Mouse (Mus musculus) kidney, adult 2 months (tissue): Measurements from ENCODE around the gene Adamts14. TPM values are rescaled to one million over a fixed set of nuclear protein-coding genes. Genes with fewer than 3 reads are reported as not detected.
A peak's percentile ranks its signal among the peaks of the same experiment; 100 is the strongest.

ENCODE experiments used
- DNase-seq: peaks from one replicate; pipeline ENCODE4 v3.0.0; 2021
- H3K27ac ChIP-seq: fragments of 200-500 bp; 2 replicates; pipeline ENCODE4 v1.5.1; 2012; ENCODE audit warnings: low read depth, low read length, control low read depth, inconsistent platforms; ENCODE audit not compliant: insufficient read depth
- H3K27me3 ChIP-seq: fragments of 200-500 bp; replicated peaks from 2 replicates; pipeline ENCODE4 v1.6.1; 2012; ENCODE audit warnings: mild to moderate bottlenecking, moderate library complexity, low read length, inconsistent platforms; ENCODE audit not compliant: control insufficient read depth, insufficient read depth
- H3K36me3 ChIP-seq: fragments of 200-500 bp; 2 replicates; pipeline ENCODE4 v1.6.1; 2012; ENCODE audit warnings: mild to moderate bottlenecking, moderate library complexity, low read length, inconsistent platforms; ENCODE audit not compliant: control insufficient read depth, insufficient read depth
- H3K4me1 ChIP-seq: fragments of 200-500 bp; 2 replicates; pipeline ENCODE4 v1.6.1; 2011; ENCODE audit warnings: low read length; ENCODE audit not compliant: control insufficient read depth, insufficient read depth
- H3K4me3 ChIP-seq: fragments of 200-500 bp; 2 replicates; pipeline ENCODE4 v1.5.1; 2011; ENCODE audit warnings: mild to moderate bottlenecking, low read depth, low read length, control low read depth; ENCODE audit not compliant: insufficient read depth
- CTCF ChIP-seq: fragments of 200-500 bp; conservative IDR thresholded peaks from 2 replicates; pipeline ENCODE4 v1.5.1; 2011; ENCODE audit warnings: low read depth, mild to moderate bottlenecking, control low read depth, low read length, moderate library complexity, mixed read lengths; ENCODE audit not compliant: insufficient read depth, insufficient read length
- POLR2A ChIP-seq: fragments of 200-500 bp; IDR thresholded peaks from one replicate; pipeline ENCODE4 v1.6.1; 2011; ENCODE audit warnings: low read depth, low read length, control low read depth
- WGBS: fragments of 180-500 bp; shearing (Covaris S2); methylation state at CpG from one replicate; pipeline ENCODE4 v1.1.7; 2018; 5-methylcytosine and 5-hydroxymethylcytosine counted together
- polyA plus RNA-seq: library from polyadenylated mRNA; depleted of rRNA; stranded (reverse); fragments of >200 nt; gene quantifications from 2 replicates; pipeline ENCODE4 v1.2.3, GENCODE M21; 2012; rRNA removed

Gene Adamts14
- polyA plus RNA-seq = 1.3 and 1.7 TPM in 2 replicates

DNA sequence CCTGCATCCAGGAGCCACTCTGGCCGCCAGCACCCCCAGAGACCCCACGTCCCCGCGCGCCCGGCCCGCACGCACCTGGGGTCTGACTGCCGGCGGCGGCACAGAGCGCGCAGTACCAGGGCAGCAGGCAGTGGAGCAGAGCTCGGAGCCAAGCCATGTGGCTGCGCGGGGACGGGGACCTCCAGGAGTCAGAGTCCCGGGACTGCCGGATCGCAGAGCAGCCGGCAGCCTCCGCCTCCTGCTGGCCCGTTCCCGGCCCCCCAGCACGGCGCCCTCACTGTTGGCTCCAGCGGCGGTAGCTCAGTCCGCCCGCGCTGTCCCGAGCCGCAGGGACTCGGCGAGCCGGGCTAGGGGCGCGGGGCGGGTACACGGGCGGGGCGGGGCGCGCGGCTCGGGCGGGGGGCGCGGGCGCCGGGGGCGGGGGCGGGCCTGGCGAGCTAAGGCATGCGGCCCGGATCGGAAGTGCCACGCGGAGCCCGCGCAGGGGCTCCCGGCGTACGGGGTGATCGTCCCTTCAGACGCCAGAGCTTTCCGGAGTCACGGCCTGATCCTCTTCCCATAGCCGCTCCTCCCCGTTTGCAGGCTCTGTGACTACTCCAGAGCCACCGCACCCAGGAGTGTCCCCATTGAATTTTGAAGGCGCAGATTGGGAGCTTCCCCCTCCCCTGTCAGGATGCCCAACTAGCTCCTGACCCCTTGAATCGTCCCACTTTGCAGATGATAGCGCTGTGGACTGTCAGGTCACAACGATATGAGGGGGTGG lies at the start of gene Adamts14:
Gene Adamts14, minus strand, starts transcription at position 358 of the 763 bp plus-strand sequence.
- WGBS = 2% methylated on average over 57 of the region's 75 CpGs
- Histone ChIP-seq H3K27me3 (no peaks in the 10 kb centered on the region), H3K36me3 (no peaks in the 10 kb centered on the region), H3K4me1 (no peaks in the 10 kb centered on the region), H3K4me3 (peak within 1 kb of the TSS; percentile 39), H3K27ac (0 out of 2 replicates have a peak within 1 kb of the TSS, but pooled peaks have one; percentile 1)
- TF ChIP-seq CTCF (no peak), POLR2A (no peak)
- peak; percentile 34 for DNase-seq

GRCm38 (mm10) chr10:61318527-61318926 lies 45.3 kb upstream of the Adamts14 start:
- no peaks in the 10 kb centered on the region for H3K27me3 ChIP-seq
- no peak for DNase-seq
- TF ChIP-seq CTCF (no peak), POLR2A (no peak)
- H3K36me3 ChIP-seq = no peaks in the 10 kb centered on the region
- H3K4me1 ChIP-seq = no peaks in the 10 kb centered on the region
- no peak overlapping the region for H3K4me3 ChIP-seq
- H3K27ac ChIP-seq = no peak overlapping the region
- 90% methylated on average over 3 of the region's 3 CpGs for WGBS

DNA sequence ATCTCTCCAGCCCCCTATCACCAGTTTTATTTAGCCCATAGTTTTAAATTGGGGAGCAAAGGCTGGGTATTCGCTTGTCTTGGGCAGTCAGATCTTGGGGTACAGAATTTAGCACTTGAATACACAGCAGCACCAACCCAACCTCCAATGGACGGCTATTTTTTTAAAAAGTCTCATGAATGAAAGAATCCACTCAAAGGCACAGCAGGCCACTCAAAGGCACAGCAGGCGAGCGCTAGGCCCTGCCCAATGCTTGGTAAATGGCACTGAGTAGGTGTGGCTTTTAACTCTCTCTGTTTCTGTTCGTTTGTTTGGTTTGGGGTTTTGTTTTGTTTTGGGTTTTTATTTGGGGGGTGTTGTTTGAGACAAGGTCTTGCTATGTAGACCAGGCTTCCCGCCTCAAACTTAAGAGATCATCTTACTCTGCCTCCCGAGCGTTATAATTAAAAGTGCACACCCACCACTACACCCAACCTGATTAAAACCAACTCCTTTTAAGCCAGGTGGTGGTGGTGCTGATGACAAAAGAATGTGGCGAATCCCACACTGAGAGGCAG lies 42.2 kb upstream of the Adamts14 start:
- H3K4me3 ChIP-seq = no peak overlapping the region
- no peak for DNase-seq
- no peak for TF ChIP-seq CTCF
- TF ChIP-seq POLR2A = no peak
- H3K27me3 ChIP-seq = no peaks in the 10 kb centered on the region
- WGBS = 86% methylated on average over 9 of the region's 9 CpGs
- peaks cover 4% of the 10 kb centered on the region; the same call in 1 of the 2 replicates for H3K4me1 ChIP-seq
- no peak overlapping the region for H3K27ac ChIP-seq
- no peaks in the 10 kb centered on the region for H3K36me3 ChIP-seq

- TF ChIP-seq CTCF = no peak
- no peak for TF ChIP-seq POLR2A
- Histone ChIP-seq H3K4me3 (no peak overlapping the region), H3K36me3 (no peaks in the 10 kb centered on the region), H3K27me3 (no peaks in the 10 kb centered on the region), H3K27ac (no peak overlapping the region), H3K4me1 (peaks cover 4% of the 10 kb centered on the region; the same call in 1 of the 2 replicates)
- peak; percentile 42 for DNase-seq
- WGBS = 39% methylated on average over 7 of the region's 7 CpGs
Measured at GRCm38 (mm10) chr10:61313750-61314149, 40.5 kb upstream of the Adamts14 start.

DNA sequence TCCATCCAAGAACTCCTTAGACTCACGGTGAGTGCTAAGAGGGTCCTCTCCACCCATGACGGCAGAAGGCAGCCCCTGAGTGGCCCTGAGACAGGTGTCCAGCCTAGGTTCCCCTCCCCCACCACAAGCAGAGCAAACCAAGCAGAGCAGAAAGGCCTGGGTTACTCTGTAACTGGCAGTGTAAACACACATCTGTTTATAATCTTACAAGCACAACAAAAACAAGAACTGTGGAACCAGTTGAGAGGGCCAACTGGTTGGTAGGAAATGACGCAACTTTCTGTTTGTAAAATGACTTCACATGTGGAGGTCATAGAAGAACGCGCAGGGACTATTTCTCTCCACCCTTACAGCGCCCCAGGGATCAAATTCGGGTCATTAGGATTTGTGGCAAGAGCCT lies 39.5 kb upstream of the Adamts14 start:
- Histone ChIP-seq H3K4me3 (no peak overlapping the region), H3K36me3 (no peaks in the 10 kb centered on the region), H3K27me3 (no peaks in the 10 kb centered on the region), H3K4me1 (peaks cover 4% of the 10 kb centered on the region; the same call in 1 of the 2 replicates), H3K27ac (peak overlapping the region; percentile 66; the same call in 1 of the 2 replicates)
- DNase-seq = peak; percentile 44
- WGBS = 35% methylated on average over 7 of the region's 7 CpGs
- TF ChIP-seq CTCF (no peak), POLR2A (no peak)

GRCm38 (mm10) chr10:61312159-61312558 lies 38.9 kb upstream of the Adamts14 start:
- TF ChIP-seq POLR2A (no peak), CTCF (no peak)
- Histone ChIP-seq H3K27me3 (no peaks in the 10 kb centered on the region), H3K27ac (peak overlapping the region; percentile 66; the same call in 1 of the 2 replicates), H3K4me1 (peaks cover 4% of the 10 kb centered on the region; the same call in 1 of the 2 replicates), H3K4me3 (no peak overlapping the region), H3K36me3 (no peaks in the 10 kb centered on the region)
- 42% methylated on average over 6 of the region's 6 CpGs for WGBS
- peak; percentile 41 for DNase-seq

DNA sequence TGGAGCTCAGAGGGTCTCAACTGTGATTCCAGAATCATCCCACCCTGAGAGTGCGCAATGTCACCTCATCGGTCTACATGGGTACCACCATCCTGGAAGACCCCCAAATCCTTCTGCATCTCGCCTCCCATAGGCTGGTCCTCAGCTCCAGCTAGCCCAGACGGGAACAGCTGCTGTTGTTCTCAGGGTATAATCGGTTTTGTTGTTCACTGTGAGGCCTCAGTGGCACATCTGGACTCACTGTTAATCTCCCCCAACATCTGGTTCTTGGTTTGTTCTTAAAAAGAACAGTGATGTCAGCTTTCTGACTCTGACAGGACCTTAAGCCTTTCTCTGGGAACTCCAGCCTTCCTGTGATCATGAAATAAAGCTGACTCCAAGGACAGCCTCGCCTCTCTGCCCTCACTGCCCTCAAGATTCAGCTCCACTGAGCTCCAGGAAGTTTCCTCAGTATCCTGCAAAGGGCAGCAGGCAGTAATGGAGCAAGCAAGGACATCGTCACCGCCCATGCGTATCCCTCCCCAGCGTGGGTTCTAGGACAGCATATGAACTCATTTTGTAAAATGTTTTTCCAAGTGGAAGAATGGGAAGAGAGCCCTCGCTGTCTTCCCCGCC lies 35.6 kb upstream of the Adamts14 start:
- Histone ChIP-seq H3K4me1 (peaks cover 4% of the 10 kb centered on the region; the same call in 1 of the 2 replicates), H3K36me3 (no peaks in the 10 kb centered on the region), H3K27me3 (no peaks in the 10 kb centered on the region), H3K4me3 (no peak overlapping the region), H3K27ac (no peak overlapping the region)
- no peak for TF ChIP-seq CTCF
- TF ChIP-seq POLR2A = no peak
- 63% methylated on average over 12 of the region's 12 CpGs for WGBS
- DNase-seq = peak; percentile 52
